Mouse (Mus musculus): ENCODE data around the gene Gclc.

DNA sequence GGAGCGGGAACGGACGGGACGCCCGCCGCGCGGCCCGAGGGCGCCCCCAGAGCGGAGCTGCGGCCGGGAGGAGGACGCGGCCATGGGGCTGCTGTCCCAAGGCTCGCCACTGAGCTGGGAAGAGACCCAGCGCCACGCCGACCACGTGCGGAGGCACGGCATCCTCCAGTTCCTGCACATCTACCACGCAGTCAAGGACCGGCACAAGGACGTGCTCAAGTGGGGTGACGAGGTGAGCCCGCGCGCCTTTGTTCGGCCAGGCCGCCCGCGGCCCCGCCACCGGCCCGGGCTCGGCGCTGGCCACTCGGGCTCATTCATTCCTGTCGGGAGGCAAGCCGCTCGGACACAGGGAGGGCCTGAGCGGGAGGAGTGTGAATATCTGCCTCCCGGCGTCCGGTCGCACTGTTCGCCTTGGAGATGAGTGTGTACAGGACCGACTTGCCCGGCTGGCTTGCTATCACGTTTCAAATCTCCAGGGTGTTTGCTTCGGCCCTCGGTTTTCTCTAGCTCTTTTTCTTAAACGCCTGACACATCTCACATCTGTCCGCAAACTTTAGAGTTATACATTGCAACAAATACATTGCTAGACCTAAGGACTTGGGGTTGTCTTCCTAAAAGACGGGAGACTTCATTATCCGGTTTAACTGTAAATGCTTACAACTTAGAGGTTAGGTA is 530 bp downstream of the Gclc start:
- 0 out of 2 replicates have a peak, but pooled peaks have one; percentile 11 for TF ChIP-seq CTCF (IDR thresholded peaks at IDR 0.05; ENCODE audit: control insufficient read depth, insufficient read depth, insufficient replicate concordance, low read depth, low read length)
- no peak for TF ChIP-seq POLR2A (IDR thresholded peaks at IDR 0.05; ENCODE audit: control insufficient read depth, low read depth, low read length)

Data from testis, adult 2 months (tissue).